8 mouse cellular contexts compared by ENCODE assay signal in genomic region chr4:155172909-155173821, GRCm38 (mm10). TPM values are rescaled to one million over a fixed set of nuclear protein-coding genes. Genes with fewer than 3 reads are reported as not detected.
A peak's percentile ranks its signal among the peaks of the same experiment; 100 is the strongest.
DNase-seq lines count a peak whose midpoint lies in the region; ATAC-seq and TF ChIP-seq lines count a peak whose summit lies in the region.

No protein-coding gene starts in this region.

- H3K27ac ChIP-seq in thymus, adult 2 months (ENCODE audit: control insufficient read depth, insufficient read depth, low read length) = peak overlapping the region; percentile 5; the same call in 1 of the 2 replicates
- H3K27ac ChIP-seq in embryonic fibroblast, embryonic 13.5 days (ENCODE audit: insufficient read depth, low read length) = peak overlapping the region; percentile 95
- peak overlapping the region; percentile 95 for H3K27ac ChIP-seq in heart, embryonic 13.5 days (replicated peaks)
- H3K27ac ChIP-seq in liver, embryonic 12.5 days = peak overlapping the region; percentile 69
- peak overlapping the region; percentile 89 for H3K27ac ChIP-seq in neural tube, embryonic 12.5 days

- H3K36me3 ChIP-seq in thymus, adult 2 months (ENCODE audit: control insufficient read depth, insufficient read depth, low read length) = no peaks in the 10 kb centered on the region
- H3K36me3 ChIP-seq in heart, embryonic 13.5 days = peaks cover 3% of the 10 kb centered on the region; the same call in 1 of the 2 replicates
- H3K36me3 ChIP-seq in liver, embryonic 12.5 days = no peaks in the 10 kb centered on the region
- no peaks in the 10 kb centered on the region for H3K36me3 ChIP-seq in neural tube, embryonic 12.5 days

- H3K4me2 ChIP-seq in heart, embryonic 13.5 days = peak overlapping the region; percentile 56
- H3K4me2 ChIP-seq in liver, embryonic 12.5 days = peak overlapping the region; percentile 23; the same call in 1 of the 2 replicates
- peak overlapping the region; percentile 51 for H3K4me2 ChIP-seq in neural tube, embryonic 12.5 days (replicated peaks)

- TF ChIP-seq CTCF in thymus, adult 2 months (IDR thresholded peaks at IDR 0.05; ENCODE audit: borderline replicate concordance, control insufficient read depth, extremely low read depth, insufficient read depth, low read length, poor library complexity) = no peak
- no peak for TF ChIP-seq CTCF in embryonic fibroblast, embryonic 13.5 days (IDR thresholded peaks at IDR 0.05; ENCODE audit: borderline replicate concordance, insufficient read depth, low read length)

- H3K4me3 ChIP-seq in thymus, adult 2 months (ENCODE audit: control insufficient read depth, insufficient read depth, low read length) = no peak overlapping the region
- H3K4me3 ChIP-seq in embryonic fibroblast, embryonic 13.5 days (ENCODE audit: insufficient read depth, low read length) = no peak overlapping the region
- peak overlapping the region; percentile 20 for H3K4me3 ChIP-seq in heart, embryonic 13.5 days
- no peak overlapping the region for H3K4me3 ChIP-seq in liver, embryonic 12.5 days
- peak overlapping the region; percentile 10; the same call in 1 of the 2 replicates for H3K4me3 ChIP-seq in neural tube, embryonic 12.5 days

- peak; percentile 73 for ATAC-seq in heart, embryonic 13.5 days (ENCODE audit: extremely low read depth, insufficient number of reproducible peaks, low FRiP score, low TSS enrichment)
- peak; percentile 68 for ATAC-seq in liver, embryonic 12.5 days
- peak; percentile 90 for ATAC-seq in neural tube, embryonic 12.5 days (ENCODE audit: low FRiP score, low read depth)

- no peaks in the 10 kb centered on the region for H3K27me3 ChIP-seq in thymus, adult 2 months (ENCODE audit: control insufficient read depth, insufficient read depth, low read length)
- no peaks in the 10 kb centered on the region for H3K27me3 ChIP-seq in heart, embryonic 13.5 days (replicated peaks)
- H3K27me3 ChIP-seq in liver, embryonic 12.5 days (replicated peaks) = no peaks in the 10 kb centered on the region
- H3K27me3 ChIP-seq in neural tube, embryonic 12.5 days (replicated peaks) = no peaks in the 10 kb centered on the region

- peak overlapping the region; percentile 73 for H3K9ac ChIP-seq in heart, embryonic 13.5 days
- peak overlapping the region; percentile 24 for H3K9ac ChIP-seq in liver, embryonic 12.5 days
- H3K9ac ChIP-seq in neural tube, embryonic 12.5 days = peak overlapping the region; percentile 42

- peaks cover 71% of the 10 kb centered on the region for H3K4me1 ChIP-seq in thymus, adult 2 months (replicated peaks; ENCODE audit: control insufficient read depth, insufficient read depth, low read length)
- peaks cover 54% of the 10 kb centered on the region for H3K4me1 ChIP-seq in embryonic fibroblast, embryonic 13.5 days (ENCODE audit: control insufficient read depth, insufficient read depth, low read length)
- peaks cover 98% of the 10 kb centered on the region for H3K4me1 ChIP-seq in heart, embryonic 13.5 days
- peaks cover 72% of the 10 kb centered on the region for H3K4me1 ChIP-seq in liver, embryonic 12.5 days
- peaks cover 74% of the 10 kb centered on the region for H3K4me1 ChIP-seq in neural tube, embryonic 12.5 days

- DNase-seq in thymus, adult 2 months = no peak
- DNase-seq in thymus, postnatal 25 days = no peak
- peak; percentile 98 for DNase-seq in kidney, postnatal 10 days
- peak; percentile 85 for DNase-seq in urinary bladder, postnatal 10 days (ENCODE audit: low spot score)

- TF ChIP-seq POLR2A in thymus, adult 2 months (IDR thresholded peaks at IDR 0.05; ENCODE audit: control insufficient read depth, extremely low read depth, insufficient read depth, low read length, poor library complexity) = no peak
- TF ChIP-seq POLR2A in embryonic fibroblast, embryonic 13.5 days (IDR thresholded peaks at IDR 0.05; ENCODE audit: low read depth, low read length) = peak; percentile 51

- WGBS in thymus, adult 2 months = 92% methylated on average over 21 of the region's 21 CpGs
- WGBS in heart, embryonic 13.5 days = 15% methylated on average over 21 of the region's 21 CpGs
- 41% methylated on average over 21 of the region's 21 CpGs for WGBS in liver, embryonic 12.5 days (ENCODE audit: insufficient replicate concordance)
- WGBS in neural tube, embryonic 12.5 days = 5% methylated on average over 21 of the region's 21 CpGs

- H3K9me3 ChIP-seq in heart, embryonic 13.5 days = no peaks in the 10 kb centered on the region
- no peaks in the 10 kb centered on the region for H3K9me3 ChIP-seq in liver, embryonic 12.5 days (replicated peaks)
- H3K9me3 ChIP-seq in neural tube, embryonic 12.5 days = no peaks in the 10 kb centered on the region

RNA-seq across cellular contexts. Expression of gene Ski, which starts 49.2 kb away (rescaled TPM):
- 70.5 and 79.5 TPM in 2 replicates for polyA plus RNA-seq in thymus, adult 2 months (2012; rRNA removed)
- 88.4 and 106 TPM in 2 replicates for polyA plus RNA-seq in embryonic fibroblast, embryonic 13.5 days (2011; ENCODE audit: insufficient read length, low read depth, missing spikeins)
- polyA plus RNA-seq in heart, embryonic 13.5 days (2015; fragmentation: Nextera tagmentation; extraction: Ambion mirVana) = 10.1 and 10.2 TPM in 2 replicates
- 3.5 and 3.8 TPM in 2 replicates for polyA plus RNA-seq in liver, embryonic 12.5 days (2016; fragmentation: Nextera tagmentation; extraction: Ambion mirVana)
- polyA plus RNA-seq in neural tube, embryonic 12.5 days (2016; fragmentation: Nextera tagmentation; extraction: Ambion mirVana) = 12.3 and 13.2 TPM in 2 replicates

Comparison
In these comparisons a context has a peak if more than half of its experiments do, and no peak if none do; other contexts are left out.
1. DNase-seq: peak in kidney, postnatal 10 days (single experiment) and urinary bladder, postnatal 10 days (single experiment); none in thymus, adult 2 months (single experiment) and thymus, postnatal 25 days (single experiment).
2. H3K27ac ChIP-seq: peak in every context shown above with its lines; median percentile 95 in embryonic fibroblast, embryonic 13.5 days; 95 in heart, embryonic 13.5 days; 89 in neural tube, embryonic 12.5 days; 69 in liver, embryonic 12.5 days; 5 in thymus, adult 2 months.
3. H3K4me3 ChIP-seq: peak in heart, embryonic 13.5 days (single experiment) and neural tube, embryonic 12.5 days (single experiment); none in thymus, adult 2 months (single experiment), embryonic fibroblast, embryonic 13.5 days (single experiment) and liver, embryonic 12.5 days (single experiment).
4. Peak in every context shown above with its lines, with median percentiles within 50 percentile points of each other: ATAC-seq, H3K4me2 ChIP-seq and H3K9ac ChIP-seq.